Mouse (Mus musculus) layer of hippocampus, adult 18-20 months (tissue): Measurements from ENCODE around the gene Arid5b. TPM values are rescaled to one million over a fixed set of nuclear protein-coding genes. Genes with fewer than 3 reads are reported as not detected.

Experiments used
- DNase-seq, 2 experiments: peaks; one replicate each; pipeline ENCODE4 v3.0.0; 2022; ENCODE audit warnings: low spot score in 2 of 2
- total RNA-seq, 2 experiments: library from RNA; stranded (reverse); gene quantifications; 2 replicates each; pipeline ENCODE4 v1.2.3; 2021

Gene Arid5b
- total RNA-seq, 2 experiments from 2014 or later, result 26.9 to 33.5 TPM

DNA sequence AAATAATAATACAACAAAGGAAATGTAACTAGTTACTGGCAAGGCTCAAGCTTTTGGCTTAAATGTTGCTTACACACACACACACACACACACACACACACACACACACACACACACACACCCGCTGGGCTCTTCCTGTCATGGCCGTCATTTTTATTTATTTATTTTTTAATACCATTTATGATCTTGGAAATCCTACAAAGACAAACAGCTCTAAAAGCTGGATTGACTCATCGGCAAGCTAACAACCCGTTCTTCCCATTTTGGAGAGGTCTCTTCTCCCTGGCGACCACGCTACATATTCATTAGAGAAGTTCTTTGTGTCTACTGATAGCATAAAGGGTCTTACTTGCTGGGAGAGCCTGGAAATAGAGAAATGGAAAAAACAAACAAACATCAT, 138.2 kb downstream of the Arid5b start:
- DNase-seq, result no peak

DNA sequence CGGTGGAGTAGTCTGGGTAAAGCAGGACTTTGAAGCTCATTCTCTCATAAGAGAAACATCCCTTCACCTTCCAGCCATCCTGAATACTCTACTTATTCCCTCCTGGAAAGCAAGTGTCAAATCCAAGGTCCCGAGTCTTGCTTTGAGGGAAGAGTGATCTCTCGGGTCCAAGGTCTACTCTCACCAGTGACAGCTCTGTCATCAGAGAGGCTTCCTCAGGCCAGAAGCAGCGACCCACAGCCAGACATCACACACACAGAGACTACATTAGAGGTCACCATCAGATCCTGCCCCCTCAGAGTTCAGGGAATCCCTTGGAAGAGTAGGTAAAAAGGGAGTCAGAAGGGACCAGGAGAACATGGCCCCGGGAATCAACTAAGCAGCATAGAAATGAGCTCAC, 140.4 kb downstream of the Arid5b start:
- DNase-seq, result no peak

DNA sequence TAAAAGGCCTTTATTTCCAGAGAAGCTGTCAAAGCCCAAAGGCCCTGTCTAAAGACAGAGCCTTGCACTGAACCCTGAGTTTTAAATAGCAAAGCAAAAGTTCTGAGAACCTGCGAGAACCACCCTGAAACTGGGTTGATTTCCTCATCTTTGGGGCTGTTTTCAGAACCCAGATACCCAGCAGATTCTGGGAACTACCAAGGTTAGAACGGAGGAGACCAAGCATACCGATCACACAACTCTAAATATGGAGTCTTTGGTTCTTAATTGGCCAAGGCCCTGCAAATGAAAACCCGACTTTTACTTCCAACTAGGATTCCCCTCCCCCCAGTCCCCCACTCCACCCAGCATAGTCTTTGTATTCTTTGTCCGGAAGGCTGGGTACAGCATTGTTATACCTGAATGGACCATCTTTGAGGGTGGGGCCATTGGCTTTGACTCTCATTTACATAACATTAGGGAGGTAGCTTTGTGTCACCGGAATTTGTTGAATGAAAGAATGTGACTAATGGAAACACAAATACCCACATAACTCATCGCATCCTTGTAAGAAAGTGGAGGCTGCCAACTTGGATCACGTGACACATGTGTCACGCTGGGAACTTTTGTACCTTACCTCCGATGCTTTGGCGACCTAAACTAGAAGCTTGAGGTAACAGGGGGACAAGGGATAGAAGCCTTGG, 141.2 kb downstream of the Arid5b start:
- DNase-seq, result no peak

DNA sequence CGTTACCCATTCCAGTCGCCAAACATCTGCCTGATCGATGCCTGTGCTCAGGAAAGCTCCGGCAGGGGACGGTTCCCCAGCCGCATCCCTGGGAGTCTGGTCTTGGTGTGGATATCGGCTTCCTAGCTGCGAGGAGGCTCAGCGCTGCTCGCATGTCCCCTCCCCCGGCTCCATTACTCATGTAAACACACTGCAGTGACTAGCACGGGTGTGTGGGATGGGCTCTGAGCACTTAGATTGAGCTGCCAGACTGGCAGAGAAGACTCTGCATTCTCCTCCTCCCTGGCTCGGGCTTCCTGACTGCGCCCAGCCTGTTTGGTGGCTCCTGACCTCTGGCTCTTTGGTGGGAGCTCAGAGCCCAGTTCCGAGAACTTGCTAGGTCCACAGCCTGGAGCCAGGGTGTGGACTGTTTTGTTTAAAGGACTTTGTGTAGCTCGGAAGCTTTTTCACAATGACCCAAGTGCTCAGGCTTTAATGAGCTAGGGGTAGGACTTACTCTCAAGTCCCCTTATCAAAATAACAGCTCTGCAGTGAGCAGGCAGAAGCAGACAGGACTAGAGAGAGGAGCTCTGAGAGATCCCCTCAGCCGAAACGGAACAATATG, 142.0 kb downstream of the Arid5b start:
- peak; percentile 79 to 92 for DNase-seq

DNA sequence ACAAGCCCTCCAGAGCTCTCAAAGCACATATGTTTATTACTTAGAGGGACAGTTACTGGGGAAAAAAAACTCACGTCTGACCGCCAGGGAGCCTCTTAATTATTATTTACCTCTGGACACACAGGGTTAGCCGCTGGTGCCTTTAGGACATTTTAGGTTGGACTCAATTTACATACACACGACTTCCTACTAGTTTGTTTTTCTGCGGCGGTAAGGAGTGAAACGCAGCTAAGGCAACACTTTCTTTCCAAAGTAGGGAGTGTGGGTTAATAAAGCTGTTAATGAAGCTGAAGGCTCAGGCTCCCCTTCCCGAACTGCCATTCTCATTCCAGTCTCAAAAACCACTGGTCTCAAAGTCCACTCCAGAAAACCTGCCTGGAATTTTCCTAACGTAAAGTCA, 142.5 kb downstream of the Arid5b start:
- DNase-seq, result no peak

DNA sequence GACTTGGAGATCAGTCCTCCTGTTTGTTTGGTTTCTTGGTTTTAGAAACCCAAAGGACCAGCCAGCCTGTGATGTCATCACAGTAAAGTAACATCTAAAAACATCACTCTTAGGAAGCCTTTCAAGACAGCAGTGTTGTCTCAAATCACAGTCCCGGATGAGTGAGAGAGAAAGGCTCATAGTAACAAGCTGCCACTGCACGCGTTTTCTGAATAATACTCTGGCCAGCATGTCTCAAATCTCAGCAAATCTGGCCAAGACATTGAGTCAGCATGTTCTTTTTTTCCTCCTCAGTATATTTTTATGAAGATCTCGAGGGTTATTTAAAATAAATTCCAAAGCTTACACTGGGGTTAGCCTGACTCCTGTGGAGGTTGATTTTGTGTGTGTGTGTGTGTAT, 143.1 kb downstream of the Arid5b start:
- peak in 1 of 2 experiments; percentile 34 for DNase-seq

DNA sequence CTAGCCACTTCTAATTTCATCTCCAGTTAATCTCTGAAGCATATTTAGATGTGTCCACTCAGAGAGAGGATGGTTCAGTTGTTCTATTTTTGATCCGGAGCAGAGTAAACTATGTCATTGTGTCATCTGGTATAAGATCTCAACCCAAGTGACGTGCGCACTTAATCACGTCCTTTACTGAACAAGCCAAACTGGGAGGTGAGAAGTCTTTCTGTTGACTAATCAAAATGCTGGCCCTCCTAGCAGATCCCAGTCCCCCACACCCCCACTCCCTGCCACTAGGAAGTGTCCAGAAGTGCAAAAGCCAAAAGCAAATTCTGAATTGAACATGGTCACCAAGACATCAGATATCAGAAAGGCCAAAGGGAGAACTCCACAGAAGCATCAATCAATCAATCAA, 144.0 kb downstream of the Arid5b start:
- DNase-seq, result no peak

DNA sequence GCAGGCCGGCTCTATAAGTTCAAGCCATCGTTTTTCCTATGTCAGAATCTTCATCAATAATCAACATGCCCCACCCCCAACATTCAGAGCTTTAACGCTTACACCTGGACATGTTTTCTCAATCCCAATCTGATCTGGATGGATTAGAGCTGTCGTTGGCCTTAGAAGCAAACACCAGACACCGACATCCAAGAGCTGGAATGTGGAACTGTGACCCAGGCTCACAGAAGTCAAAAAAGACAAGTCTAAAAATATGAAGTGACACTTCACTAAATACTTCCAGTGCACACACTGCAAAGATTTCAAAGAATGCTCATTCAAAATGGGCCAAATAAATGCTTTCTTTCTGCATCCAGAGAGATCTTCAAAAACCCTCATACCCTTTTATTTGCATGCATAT, 144.5 kb downstream of the Arid5b start:
- DNase-seq, result no peak

DNA sequence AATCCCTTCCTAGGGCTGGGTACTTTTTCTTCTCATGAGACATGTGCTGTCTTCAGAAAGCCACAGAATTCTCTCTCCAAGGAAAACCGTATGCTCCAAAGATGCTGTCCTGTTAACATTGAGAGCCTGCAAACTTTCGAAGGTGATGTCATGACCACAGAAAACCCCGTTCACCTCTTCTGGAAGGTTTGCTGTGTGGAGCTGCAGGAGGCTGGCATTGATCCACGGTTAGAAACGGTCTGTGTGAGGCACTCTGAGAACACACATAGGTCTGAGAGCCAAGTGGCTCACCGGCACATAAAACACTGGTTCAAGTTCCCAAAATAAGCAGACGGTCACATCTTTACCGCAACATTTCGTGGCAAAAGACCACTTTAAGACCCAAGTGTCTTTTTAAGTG, 145.9 kb downstream of the Arid5b start:
- no peak for DNase-seq

DNA sequence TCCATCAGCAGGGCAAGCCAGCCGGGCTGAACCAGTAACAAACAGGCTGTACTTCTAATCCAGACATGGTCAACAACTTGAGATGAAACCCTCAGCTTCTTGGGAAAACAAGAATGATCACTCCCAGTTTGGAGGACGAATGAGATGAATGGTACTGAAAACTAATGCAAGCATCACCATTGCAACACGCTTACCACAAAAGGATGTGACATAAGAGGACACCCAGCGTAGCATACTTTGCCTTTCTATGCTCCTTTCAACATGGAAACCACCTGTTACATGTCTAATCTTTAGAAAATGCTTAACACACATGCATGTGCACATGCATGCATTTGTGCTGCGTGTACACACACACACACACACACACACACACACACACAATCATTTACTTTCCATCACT, 146.4 kb downstream of the Arid5b start:
- DNase-seq, result no peak

DNA sequence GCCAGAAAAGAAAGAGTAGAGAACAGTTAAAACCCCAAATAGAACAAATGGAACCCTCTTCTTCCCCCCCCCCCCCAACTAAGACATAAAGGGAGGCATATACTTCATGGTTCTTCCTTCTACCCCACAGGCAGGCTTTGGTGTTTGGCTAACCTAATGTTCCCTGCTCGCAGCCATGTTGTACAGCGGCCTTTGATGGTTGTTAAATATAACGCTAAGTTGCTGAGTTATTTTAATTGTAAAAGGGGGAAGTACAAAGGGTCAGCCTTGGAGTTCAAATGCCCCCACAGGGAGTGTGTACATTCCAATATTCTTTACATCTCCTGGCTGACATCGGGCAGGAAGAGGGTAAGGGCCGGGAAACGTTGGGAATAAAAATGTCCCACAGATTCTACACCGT, 148.9 kb downstream of the Arid5b start:
- no peak for DNase-seq

DNA sequence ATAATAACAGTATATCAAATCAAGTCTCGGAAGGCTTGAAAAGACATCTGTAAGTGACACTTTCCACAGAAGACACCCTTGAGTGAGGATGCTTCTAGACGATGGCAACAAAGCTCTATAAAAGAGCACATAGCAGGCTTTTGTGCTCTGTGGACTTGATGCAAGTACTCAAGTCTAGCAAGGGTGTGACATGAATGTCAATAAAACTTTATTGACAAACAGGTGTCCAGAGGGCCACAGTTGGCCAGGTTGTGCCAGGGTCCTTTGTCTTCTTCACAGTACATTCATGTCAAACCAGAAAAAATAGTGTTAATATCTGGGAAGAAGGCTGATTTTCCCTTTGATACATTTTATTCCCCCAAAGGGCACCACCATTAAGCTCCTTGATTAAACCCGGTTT, 149.5 kb downstream of the Arid5b start:
- no peak for DNase-seq

DNA sequence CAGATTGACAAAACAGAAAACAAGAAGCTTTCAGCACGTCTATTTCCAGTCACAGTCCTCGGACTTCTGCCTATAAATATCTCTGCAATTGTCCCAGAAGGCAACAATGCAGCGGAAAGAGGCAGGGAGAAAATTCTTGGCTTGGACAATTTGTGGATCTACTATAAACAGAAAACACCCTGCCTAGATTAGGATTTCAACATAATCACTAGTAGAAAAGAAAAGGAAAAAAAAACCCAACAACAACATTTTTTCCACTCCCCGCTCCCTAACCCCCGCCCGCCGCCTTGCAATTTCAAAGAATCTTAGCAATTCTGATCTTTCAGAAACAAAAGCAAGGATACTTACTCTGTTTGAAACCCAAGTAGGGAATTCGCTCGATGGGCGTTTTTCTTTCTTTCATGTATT, 150.1 kb downstream of the Arid5b start:
- no peak for DNase-seq

DNA sequence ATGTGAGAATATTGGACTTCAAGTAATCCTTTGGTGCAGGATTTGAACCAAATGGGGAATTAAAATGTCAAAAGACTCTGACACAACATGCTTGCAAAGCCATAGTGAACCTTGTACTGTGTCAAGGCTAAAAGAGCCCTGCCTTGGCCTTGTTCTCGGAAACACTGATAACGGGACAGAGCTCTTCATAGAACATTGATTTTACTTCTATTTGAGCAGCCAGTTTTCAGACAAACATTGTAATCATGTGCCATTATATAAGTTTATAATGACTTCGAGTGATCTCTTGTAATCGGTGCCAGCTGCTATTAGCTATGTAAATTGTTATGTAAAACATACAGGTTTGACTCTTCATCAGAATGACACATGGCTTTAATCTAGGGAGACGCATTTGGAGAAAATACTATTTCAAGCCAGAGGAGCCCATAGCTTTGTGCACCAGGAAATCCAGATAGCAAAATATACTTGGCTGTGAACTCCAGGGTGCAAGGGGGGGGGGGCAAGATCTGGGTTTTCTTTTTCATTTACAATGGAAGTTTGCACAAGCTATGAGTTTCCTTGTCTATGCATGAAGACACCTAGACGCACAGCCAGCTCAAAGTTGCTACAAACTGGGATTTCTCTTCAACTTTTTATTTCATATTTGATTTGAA, 150.8 kb downstream of the Arid5b start:
- DNase-seq, result no peak

DNA sequence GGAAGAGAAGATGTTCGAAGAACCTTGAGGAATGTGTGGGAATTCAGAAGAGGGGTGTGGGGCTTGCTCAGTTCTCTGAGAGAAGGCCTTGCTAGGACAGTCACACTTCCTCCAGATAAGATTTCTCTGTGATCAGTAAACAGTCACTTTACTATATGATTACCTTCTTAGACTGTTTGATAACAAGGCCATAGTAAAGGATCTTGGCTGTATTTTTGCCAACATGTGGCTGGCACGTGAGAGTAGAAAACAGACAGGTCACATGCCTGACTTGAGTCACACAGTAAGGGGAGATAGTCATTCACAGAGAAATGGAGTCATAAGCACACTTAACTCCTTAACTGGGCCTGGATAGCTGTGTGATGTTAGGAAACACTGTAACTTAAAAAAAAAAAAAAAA, 151.4 kb downstream of the Arid5b start:
- DNase-seq, result no peak

DNA sequence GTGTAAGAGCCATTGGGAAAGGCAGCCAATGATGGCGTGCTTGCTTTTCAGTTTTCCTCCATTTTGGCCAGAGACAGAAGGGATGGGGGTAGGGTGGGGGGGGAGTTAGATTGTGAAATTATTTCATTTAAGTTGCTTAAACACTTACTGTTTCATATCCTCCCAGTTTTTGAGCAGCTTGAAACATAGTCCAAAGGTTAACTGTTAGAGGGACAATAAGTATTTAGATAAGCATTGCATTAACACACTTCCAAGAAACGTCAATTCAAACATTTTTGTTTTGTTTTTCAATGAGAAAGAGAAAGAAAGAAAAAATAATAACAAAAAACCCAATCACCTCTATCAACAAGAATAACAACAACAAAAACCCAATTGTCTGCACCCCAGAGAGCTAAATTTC, 152.0 kb downstream of the Arid5b start:
- no peak for DNase-seq

DNA sequence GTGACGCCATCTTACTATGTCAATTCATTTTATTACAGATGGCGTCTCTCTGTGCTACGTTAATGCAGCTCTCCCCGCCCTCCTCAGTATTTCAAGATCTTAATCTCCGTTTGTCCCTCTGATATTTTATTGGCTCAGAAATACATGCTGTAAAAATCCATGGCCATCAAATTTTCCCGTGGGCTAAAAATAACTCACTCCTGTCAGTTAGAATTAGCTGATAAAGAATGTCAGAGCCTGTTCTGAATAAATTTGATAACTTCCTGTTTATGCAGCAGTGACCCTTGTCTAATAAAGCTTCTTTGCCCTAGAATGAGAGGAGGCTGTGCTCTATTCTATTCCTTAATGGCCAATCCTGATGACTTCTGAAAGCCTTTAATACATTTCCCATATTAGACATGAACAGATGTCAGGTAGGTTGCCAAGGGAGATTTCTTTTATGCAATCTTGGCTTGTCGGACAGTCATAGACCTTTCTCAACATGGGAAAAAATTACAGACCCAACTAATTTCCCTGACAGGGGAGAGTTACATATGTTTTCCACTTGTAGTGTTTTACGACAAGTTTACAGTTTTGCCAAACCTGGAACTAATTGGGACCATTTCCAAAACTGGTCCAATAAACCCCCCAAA, 152.5 kb downstream of the Arid5b start:
- DNase-seq, result no peak

DNA sequence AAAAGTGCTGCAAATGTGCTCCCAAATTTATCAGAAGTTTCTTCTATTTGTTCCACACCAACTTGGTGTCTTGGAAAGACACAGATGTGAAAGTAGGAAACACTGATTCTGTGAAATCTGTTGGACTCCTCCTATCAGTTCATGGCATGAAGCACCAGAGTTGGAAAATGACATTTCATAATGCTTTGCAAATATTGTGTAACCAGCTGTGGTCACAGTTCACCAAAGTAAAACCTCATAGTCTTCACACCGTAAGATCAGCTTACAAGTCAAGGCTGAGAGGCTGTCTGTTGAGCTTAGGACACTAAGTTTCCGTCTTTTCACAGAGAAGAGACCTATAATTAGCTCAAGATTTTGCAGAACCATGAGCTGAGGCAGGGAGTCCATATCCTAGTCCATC, 153.6 kb downstream of the Arid5b start:
- DNase-seq, result no peak

DNA sequence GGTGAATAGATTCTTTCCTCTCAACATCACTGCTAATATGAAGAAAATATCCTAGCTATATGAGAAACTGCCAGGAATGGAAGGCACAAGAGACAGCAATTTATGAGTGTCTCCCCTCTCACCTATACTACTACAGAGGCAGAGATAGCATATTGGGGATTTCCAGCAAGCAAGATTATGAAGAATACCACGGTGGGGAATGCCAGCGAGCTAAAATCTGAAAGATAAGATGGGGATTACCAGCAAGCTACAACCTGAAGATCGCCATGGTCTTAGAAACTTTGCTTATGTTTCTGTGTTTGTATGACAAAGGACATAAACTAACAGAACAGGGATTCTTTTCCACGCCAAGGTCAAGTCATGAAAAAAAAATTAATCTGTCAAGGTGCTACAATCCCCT, 155.1 kb downstream of the Arid5b start:
- no peak for DNase-seq

DNA sequence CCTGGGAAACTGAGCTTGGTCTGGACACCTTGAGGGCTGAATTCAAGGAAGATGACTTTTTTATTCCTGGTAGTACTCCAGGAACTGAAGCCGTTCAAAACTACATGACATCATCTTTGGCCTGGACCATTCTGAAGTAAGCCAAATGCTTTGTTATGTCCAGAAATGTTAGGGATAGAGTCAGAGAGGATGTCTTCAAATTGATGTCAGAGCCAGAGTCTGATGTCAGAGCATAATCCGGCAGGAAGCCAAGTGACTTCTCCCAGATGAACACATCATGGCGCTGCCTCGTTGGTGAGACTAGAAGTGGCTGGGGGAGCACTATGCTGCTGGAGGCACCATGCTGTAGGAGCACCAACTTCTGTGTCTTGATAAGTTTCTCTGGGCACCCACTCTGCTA, 156.6 kb downstream of the Arid5b start:
- no peak for DNase-seq

DNA sequence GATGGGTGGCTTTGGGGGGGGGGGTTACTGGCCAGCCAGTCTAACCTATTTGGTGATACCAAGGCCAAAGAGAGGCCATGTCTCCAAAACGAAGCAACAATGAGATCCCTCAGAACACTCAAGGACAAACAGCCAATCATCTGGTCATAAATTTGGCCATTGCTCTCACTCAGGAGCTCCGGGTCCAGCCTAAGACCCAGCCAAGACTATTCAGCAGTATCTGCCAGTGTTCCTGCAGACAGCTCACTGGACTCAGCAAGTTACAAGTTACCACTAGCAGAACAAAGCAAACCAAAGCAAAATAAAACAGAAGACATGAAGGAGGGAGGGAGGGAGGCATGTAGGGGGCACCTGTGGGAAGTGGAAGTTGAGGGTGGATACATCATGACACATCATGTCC, 157.3 kb downstream of the Arid5b start:
- no peak for DNase-seq

DNA sequence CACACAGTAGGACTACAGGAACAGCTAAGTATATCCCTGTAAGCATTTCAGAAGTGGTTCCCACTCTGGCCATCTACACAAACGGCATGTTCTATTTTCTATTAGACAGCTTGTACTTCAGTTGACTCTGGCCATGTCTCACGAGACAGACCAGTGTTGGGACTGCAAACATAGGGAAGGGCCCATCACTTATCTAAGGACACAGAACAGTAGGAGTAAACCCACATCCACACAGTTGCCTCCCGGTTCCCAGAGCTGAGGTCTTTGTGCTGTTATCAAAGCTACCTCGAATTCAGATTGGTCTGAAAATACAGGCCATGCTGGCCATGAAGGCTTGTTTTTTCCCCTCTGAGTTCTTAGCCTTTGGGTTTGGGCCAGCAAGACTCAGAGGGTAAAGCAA, 158.5 kb downstream of the Arid5b start:
- no peak for DNase-seq
